Mouse (Mus musculus) kidney, adult 9 months (tissue): ENCODE results near the gene Rasa3.
A peak's percentile ranks its signal among the peaks of the same experiment; 100 is the strongest.

Experiments
- DNase-seq: peaks from one replicate; pipeline ENCODE4 v3.0.0; 2022

Gene Rasa3

DNA sequence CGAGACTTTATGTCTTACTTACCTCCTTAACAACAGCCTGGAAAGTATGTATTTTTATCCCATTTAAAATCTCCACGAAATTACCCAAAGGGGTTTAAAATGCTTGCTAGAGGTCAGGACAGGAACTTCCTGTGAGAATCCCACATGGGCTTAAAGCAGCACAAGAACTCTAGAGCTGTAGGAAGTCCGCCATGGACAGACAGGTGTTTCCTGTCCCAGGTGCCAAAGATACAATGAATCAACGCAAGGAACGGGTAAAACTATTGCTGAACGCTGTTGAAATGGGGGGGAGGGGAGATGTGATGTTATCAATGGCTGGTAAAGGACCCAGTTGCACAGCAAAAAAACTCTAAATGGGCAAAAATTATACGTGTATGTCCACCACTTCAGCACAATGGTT lies 6.7 kb upstream of the Rasa3 start:
- DNase-seq = no peak

DNA sequence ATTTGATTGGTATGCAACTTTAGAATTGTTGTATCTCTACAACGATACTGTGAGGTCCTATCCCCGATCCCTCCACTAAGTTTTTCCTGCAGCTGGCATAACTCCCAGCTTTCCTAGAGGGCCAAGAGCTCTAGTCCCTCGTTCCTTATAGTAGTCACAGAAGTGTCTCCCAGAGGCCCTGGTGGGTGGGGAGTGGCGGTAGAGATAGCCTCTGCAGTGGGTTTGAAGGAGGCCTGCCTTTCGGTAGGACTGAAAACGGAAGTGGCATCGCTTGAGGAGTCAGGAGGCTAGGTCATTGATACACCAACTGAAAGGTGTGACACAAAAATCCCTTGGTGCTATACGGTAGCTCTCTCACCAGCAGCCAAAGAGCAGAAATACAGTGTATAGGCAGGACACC lies 779 bp upstream of the Rasa3 start:
- no peak for DNase-seq

DNA sequence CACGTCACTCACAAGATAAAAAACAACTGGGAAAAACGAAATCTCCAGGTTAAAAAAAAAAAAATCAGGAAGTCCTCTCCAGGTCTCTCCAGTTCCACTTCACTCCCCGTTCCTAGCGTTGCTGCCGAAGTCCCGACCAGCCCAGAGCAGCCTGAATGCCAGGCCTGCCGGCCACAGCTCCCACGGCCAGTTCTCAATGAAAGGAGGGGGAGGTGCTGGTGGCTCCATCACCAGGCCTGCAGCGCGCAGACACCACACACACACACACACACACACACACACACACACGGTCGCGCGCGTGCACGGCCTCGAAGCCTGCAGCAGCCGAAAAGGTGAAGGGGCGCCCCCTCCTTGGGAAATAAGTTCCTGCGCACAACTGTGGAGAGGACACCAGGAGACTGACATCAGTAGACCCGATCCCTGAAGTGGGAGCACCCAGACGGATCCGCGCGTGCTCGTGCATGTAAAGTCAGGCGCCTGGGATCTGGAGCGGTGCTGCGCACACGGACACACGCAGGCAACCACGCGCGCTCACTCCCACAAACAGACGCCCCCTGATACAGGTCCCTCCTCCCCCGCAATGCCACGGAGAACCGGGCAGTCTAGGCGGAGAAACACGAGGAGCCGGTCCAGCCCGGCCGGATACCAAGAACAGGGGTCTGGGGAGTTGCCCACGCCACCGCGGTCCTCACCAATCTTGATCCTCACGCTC lies 546 bp downstream of the Rasa3 start:
- peak; percentile 49 for DNase-seq

DNA sequence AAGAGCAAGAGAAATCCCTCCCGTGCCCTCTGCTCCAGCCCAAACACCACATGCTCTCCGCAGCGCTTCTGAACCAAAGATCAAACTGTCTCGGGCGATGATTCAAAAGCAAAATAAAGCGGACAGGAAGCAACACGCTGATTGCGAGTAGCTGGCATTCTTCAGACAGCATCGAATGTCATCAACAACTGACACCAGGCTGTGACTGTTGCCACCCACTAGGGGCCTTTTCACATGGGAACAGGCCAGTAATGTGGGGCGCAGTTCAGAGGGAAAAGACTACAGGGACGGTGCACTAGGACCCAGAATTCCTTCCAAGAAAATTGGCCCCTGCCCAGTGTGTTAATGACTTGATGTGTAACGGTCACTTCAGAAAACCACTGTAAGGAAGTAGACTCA lies 1.1 kb downstream of the Rasa3 start:
- peak; percentile 73 for DNase-seq

DNA sequence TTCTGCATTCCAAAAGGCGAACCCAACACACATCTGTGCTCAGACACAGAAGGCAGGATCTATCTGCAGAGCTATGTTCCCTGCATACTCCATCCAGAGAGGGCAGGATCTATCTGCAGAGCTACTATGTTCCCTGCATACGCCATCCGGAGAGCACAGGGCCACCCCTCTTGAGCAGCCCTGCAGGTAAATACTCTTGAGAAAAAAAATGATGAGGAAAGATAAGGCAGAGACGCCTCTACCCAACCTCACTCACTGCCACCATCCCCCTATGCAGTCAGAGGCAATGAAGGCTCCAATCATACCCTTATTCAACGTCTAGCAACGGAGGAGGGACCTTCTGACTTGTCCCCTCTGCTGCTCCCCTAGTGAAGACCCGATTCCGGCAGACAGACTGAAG lies 1.9 kb downstream of the Rasa3 start:
- DNase-seq = no peak

DNA sequence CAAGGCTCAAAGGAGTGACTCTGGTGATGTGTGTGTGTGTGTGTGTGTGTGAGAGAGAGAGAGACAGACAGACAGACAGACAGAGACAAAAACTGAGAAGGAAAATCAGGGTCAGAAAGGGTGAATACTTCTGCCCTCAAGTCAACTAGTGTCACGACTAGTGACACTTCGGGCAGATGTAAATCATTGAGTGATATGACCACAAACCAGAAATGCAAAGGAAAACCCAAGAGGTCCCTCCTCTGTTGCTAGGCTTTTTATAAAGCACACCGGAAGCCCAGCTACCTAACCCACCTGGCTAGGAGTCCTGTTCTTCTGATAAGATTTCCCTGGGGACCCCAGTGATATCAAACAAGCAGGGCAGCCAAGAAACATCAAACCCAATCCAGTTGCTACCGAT lies 2.3 kb downstream of the Rasa3 start:
- no peak for DNase-seq

DNA sequence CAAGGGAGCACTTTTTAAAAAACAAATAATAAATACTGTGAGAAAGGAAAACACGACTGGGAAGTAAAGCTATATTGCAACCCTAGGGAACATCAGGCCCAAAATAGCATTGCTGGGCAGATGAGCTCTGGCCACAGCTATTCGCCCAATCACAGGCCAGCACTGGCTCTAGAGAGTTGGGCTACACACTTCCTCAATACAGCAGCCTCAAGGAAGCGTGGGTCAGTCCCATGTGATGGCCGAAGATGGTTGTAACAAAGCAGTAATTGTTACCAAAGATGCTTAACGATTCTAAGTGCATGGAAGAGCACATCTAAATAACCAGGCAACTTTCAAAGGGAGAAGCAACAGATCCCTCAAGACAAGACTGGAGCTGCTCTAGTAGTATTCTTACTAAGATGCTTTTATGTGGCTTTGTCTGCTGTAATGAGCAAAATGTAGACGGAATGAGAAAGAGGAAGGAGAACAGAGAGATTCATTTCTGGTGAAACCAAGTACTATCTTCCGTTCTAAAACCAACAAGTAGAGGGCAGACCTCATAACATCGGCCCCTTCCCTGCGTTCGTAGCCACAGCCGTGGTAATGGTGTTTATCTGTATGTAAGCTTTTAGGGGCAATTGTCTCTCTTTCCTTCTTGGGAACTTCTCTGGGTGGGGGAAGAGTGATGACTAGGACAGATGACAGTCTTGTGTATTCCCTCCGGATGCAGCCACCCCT lies 3.0 kb downstream of the Rasa3 start:
- no peak for DNase-seq

DNA sequence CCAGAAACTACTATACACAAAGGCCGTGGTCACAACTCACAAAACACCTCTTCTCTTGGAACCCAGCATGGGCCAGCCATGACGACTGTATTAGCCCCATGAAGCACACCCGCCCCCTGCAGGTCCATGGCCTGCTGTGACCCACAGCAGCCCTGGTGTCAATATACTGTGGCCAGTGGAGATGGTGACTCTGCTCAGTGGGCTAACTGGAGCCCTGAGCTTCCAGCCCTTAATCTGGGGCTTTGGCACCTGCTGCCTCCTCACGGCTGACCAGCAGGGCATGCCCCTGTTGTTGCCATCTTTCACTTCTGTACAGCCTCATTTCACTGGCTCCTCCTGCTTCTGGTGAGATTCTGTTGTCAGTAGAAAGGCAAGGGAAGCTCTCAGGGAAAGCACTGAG lies 4.2 kb downstream of the Rasa3 start:
- DNase-seq = no peak

DNA sequence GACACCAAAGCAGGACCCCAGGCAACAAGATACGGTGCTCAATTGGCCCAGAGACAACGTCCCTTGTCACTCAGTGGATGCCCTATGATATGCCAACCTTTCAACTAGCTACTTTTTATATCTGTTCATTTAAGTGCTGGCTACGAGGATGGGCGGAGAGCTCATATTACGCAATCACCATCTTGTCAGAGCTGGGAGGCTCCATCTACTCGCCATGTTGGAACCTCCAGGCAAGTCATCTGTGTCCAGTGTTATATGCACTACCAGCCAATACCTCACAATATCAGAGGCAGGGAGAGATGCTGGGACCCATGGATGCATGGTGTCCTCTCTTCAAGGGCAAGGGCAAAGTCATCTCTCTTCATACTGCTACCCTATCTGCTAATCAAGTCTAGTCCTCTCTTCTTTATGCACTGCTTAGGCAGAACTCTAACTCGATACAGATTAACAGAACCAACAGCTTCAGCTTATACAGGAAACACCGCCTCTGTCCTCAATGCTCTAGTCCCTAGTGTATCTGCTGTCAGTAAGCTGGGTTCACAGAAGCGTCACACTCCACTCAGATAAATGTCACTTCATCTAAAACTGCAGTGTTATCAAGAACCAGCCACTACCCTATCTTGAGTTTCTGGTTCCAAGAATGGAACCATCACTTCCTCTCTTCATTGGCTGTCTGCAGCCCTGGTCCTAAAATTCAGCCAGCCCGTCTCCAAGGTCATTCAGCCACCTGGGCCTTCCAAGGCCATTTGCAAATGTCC lies 6.0 kb downstream of the Rasa3 start:
- DNase-seq = no peak

DNA sequence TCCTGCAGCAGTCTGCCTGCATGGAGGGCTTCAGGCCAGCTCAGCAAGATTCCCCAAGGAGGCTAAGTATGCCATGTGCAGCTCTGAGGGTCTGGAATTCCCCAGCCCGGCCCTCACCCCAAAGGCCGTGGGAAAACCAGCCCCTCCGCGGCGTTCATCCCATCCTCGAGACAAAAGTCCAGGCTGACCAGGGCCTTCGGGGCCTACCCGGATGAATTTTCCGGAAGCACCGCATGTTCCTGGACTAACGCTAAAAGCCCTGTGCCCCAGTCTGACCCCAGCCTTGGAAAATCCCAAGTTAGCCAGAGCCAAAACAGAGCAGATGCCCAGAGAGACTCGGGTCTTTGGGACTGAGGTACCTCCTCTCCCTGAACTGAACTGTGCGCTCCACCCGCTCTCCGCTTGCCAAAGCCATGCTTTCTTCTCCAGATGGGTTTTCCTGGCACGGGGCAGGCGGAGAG lies 7.4 kb downstream of the Rasa3 start:
- DNase-seq = peak; percentile 36

DNA sequence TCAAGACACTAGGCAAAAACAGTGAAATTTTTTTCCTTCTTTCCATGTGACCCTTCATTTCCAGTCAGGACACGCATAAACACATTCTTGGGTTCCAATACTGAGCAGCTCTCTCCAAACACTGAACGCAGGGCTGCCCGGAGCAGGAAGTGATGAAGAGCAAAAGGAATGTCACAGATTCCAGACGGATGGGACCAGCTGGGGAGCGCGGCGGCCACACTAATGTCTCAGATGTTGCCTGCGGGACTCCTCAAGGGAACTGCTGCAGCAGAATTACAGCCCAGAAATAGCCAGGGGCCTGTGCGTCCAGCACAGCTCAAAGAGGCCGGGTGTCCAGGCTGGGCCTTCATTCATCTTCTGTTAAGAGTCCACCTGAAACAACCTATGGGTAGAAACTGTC lies 9.0 kb downstream of the Rasa3 start:
- DNase-seq = peak; percentile 57

DNA sequence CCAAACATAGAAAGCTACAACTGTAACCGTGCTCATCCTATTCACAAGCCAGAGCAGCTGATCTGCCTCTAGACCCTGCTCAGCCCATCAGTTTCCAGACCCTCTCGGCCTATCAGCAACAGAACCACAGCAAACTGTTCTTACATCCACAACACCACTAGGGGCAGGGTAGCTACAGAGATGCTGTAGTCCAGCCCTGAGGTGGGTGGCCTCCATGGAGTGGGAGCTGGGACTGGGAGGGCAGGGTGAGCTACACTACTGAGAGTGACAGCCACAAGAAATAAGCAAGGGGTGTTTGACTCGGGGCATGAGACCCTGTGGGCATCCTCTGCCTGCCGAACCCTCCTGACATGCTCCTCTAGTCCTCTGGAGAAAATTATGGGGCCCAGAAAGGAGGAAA lies 9.5 kb downstream of the Rasa3 start:
- no peak for DNase-seq

DNA sequence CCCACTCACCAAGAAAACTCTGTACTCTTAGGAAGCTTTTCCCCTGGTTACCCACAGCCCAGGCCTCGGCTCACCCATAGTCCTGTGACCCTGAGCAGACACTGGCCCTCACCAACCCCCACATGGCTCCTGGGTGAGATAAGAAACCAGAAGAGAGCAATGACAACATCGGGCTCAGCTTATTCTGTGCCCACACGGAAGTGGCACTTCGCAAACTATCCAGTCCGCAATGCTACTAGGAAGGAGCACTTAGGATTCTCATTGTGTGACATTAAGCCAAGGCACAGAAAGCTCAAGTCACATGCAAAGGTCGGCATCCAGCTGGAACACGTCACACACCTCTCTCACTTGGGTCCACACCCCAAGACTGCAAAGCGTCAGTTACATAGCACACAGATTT lies 11.5 kb downstream of the Rasa3 start:
- no peak for DNase-seq

DNA sequence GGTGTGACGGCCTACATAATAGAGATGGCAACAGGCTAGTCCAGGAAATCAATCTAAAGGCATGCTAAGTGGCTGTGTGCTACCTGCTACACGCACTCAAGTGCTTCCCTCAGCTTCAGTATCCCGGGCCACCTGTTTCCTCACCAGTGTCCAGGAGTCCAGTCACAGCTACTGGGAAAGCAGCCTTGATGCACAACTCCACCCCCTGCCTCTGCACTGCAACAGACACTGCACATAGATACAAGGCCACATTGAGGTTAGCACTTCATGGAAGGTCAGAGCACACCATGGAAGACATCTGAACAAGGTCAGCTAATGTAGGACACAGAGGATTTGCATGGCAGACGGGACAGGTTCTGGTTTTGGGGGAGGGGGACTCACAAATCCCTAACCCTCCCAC lies 11.9 kb downstream of the Rasa3 start:
- DNase-seq = no peak

DNA sequence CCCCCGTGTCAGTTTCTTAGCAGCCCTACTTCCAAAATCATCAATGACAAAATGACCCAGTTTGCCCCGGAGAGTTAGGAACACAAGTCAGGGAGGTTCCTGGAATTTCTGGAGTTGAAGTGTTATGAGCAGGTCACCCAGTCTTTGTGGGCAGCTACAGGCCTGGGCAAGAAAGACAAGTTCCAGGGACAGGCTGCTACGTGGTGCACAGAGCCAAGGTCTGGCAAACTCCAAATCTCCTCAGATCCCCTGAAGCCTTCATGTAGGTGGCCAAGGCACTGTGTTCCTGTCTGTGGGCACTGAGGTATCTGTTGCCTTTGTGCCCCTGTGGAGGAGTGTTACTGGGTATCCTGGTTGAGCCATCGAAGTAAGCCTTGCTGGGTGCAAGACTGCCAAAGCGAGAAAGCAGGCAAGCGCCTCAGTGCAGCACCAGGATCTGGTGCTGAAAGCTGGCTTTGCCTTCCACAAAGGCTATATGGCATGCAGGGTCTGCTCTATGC lies 12.6 kb downstream of the Rasa3 start:
- DNase-seq = no peak

DNA sequence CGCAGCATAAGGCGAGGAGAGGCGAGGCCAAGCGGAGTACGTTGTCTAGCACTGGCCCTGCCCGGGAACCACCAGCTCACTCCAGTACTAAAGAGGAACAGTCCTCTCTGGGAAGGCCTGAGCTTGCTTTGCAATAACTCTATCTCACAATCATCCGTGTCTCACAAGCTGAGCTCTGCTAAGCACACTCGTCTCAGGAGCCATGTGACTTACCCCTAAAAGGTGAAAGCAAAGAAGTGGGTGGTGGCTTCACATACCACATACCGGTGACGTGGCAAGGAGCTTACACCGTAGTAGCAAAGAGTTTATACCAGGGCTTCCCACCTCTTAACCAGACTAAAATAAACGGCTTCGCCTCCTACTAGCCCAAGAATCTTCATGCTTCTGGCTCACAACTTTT lies 17.1 kb downstream of the Rasa3 start:
- DNase-seq = no peak

DNA sequence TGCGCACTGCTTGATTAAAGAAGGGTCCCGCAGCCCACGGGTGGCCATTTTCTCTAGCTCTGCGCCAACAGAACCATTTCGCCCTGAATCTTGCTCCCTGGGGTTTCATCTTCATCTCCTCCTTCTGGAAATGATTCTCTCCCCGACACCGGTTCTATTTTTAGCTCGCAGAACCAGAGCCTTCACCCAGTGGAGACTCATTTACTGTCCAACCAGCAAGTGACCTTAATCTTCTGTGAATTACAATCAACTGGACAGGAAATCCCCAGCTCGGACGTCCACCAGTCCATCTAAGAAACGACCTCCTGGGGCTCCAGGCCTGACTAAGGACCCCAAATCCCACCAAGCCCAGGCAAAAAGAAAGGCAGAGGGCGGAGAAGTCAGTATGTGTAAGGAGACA lies 19.9 kb downstream of the Rasa3 start:
- no peak for DNase-seq

DNA sequence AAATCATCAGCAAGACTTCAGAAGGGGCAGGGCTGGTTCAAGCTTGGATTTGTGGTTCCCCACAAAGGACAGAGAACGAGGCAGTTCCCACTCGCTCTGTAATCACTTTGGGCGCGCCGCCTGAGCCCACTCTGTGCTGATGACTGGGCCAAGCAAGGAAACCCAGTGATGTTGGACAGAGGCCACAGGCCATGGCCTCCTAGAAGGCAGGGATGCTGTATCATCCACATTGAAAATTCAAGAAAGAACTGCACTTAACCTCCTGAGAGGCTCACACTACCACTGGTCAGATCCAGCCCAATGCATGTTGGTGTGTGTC lies 22.4 kb downstream of the Rasa3 start:
- no peak for DNase-seq

DNA sequence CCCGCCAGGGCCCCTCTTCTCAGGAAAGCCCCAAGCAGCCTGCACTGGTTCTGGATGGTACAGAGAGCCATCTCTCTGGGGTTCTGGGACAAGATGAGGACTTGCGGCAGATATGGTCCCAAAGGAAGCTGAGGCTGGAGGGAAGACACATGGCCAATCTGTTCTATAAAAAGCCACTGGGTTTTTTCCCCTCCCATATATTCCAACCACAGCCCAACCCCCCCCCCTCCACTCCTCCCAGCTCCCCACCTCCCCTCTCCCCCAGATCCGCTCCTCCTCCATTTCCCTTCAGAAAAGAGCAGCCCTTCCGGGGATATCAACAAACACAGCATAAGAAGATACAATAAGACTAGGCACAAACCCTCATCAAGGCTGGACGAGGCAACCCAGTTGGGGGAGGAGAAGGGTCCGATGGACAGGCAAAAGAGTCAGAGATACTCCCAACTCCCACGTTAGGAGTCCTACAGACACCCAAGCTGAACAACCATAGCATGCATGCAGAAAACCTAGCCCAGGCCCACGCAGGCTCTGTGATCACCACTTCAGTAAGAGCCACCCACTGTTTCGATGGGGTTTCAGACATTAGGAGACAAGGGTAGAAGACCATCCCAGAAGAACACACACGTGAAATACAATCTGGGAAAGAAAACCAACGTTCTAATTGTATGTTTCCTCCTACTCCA lies 22.9 kb downstream of the Rasa3 start:
- DNase-seq = no peak

DNA sequence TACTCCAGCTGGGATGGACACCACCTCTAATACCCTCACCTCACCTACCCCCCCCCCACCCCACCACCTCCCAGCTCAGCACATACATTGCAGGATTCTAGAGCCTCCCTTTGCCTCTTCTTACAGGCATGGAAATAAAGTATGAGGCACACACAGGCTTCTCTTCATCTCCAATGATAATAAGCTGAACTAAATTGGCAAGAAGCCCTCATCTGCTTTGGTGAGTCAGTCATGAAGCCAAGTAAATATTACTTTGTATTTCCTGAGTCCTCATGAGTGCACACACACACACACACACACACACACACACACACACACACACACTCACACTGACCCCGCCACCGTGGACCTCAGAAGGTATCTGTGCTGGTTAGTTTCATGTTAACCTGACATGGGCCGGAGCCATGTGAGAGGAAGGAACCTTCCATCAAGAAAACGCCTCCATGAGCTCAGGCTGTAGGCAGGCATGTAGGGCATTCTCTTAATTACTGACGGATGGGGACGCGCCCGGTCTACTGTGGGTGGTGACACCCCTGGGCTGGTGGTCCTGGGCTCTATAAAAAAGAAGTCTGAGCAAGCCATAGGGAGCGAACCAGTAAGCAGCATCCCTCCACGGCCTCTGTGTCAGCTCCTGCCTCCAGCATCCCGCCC lies 26.7 kb downstream of the Rasa3 start:
- DNase-seq = no peak

DNA sequence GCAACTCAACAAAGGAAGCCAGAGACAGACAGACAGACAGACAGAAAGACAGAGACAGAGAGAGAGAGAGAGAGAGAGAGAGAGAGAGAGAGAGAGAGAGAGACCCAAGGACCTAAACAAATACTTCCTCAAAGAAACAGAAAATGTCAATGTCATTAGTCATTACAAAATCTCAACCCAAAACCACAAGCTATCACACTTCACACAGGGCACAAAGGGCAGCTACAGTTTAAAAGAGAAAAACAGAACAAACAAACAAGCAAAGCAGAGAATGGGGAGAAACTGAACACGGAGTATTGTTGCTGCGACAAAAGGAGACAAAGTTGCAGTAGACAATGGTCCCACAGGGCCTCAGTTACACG lies 28.3 kb downstream of the Rasa3 start:
- no peak for DNase-seq

DNA sequence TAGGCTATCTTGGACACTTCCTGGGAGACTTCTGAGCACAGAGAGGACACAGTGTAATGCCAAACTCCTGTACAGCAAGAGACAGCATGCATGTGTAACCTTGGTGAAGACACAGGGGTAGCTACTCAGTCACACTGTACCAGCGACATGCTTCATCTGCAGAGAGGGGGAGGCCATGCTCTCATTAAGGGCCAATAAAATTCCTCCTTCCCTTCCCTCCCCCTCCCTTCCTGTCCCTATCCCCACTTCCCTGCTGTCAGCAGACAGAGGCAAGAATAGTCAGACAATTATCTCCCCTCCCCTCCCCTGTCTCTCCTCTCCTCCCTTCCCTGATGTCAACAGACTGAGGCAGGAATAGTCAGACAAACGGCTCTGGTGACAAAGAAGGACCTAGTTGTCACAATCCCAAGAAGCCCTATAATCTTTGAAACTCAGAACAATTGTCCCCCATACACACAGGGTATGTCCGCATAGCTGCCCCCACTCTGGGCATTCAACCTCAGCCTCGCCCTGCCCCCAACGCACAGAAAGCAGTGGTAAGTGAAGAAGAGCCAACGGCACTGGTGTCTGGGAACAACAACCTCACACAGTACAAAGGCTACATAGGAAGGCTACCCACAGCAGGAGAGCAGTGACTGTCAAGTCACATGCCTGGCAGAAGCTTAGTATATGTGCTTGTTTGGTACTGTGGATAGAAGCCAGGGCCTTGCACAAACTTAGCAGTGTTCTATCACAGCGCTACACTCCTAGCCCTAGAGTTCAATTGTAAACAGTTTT lies 28.8 kb downstream of the Rasa3 start:
- DNase-seq = no peak
